Mouse (Mus musculus): ENCODE measurements around the gene Ddc. TPM values are rescaled to one million over a fixed set of nuclear protein-coding genes. Genes with fewer than 3 reads are reported as not detected.

Ddc gene
- polyA plus RNA-seq, 2 experiments from 2014 or later, result 5.1 to 5.2 TPM

DNA sequence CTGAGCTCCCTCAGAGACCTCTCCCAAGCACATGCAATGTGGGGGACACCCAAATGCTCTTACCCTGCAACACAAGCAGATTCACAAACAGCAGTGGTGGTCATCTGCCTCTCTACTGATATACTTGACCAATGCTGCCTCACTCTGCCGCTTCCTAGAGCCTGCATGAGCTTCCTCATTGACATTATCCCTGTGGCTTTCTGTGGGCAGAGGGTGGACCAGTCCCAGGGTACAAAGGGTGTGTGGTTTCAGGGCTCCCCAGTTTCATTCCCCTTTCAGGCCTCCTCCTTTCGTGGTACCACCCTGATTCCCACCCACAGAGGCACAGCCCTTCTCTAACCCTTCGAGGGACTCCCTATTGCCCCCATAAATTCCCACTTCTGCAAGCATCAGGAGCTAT lies 120.7 kb downstream of the Ddc start:
- no peak for ATAC-seq

DNA sequence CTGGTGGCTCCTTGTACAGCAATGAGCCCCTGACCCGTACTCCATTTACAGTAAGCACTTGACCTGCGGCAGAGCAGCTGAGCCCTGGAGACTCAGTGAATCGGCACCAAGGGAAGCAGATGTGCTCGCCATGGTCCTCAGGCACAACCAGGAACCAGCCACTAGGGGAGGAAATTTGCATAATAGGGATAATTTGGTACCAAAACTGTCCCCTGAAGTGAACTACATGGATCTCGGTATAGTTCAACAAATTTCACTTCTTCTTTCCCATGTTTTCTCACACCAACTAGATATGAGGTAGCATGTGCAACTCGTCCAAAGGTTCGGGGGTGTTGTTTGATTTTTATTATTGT lies 121.1 kb downstream of the Ddc start:
- ATAC-seq, result no peak

DNA sequence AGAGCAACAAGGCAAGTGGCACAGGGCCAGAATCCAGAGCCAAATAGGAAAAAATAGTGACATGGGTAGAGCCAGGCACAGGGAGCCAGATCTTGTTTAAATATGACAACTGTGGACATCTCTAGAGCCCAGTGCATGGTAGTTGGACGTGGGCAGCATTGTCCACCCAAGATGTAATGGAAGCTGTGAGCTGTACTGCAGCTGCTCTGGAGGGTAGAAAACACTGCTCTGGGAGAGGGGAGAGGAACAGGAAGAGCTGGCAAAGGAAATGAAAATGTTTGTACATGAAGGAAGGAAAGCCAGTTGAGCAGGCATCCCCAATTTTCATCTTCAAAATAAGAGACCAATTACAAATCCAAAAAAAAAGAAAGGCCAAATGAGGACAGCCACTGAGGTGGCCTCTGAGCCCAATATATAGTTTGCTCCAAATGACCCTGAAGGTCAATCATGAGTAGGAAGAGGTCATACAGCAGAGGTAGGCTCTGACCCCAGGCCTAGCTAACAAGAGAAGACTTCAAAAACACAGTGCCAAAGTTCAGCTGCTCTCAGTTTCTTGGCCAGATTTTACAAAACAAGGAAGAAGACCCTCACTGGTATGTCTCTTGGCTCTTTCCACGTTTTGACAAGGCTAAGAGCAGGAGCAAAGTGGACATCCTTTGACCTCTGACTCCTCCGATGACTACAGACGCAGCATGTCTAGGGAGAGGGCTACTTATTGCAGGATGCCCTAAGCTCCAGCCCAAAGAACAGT lies 121.7 kb downstream of the Ddc start:
- ATAC-seq, result no peak

DNA sequence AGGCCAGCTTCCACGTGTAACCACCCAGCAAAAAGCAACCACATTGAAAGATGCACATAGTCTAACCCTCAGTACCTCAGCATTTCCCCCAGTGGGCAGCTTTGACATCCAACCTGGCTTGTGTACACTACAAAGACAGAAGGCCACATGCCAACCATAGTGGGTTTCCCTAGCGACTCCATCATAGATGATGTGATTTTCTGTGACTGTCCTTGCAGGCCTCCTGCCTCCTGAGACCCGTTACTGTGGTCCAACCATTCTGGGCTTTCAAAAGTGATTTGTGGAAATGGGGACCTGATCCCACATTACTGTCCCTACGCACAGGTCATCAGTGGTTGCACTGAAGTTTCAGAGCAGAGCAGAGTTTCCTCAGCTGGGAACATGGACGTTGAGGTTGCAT lies 123.1 kb downstream of the Ddc start:
- no peak for ATAC-seq

GRCm38 (mm10) chr11:11774384-11774783 lies 123.6 kb downstream of the Ddc start:
- no peak for ATAC-seq

- ATAC-seq, result no peak
These were observed 125.7 kb downstream of the Ddc start for GRCm38 (mm10) chr11:11772196-11772595.

GRCm38 (mm10) chr11:11770691-11771090 lies 127.3 kb downstream of the Ddc start:
- no peak for ATAC-seq

DNA sequence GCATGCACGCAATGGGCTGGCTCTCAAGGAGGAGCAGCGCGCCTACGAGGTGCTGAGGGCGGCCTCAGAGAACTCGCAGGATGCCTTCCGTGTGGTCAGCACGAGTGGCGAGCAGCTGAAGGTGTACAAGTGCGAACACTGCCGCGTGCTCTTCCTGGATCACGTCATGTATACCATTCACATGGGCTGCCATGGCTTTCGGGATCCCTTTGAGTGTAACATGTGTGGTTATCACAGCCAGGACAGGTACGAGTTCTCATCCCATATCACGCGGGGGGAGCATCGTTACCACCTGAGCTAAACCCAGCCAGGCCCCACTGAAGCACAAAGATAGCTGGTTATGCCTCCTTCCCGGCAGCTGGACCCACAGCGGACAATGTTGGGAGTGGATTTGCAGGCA lies 128.7 kb downstream of the Ddc start:
- no peak for ATAC-seq

- ATAC-seq, result no peak
These were observed 129.9 kb downstream of the Ddc start for GRCm38 (mm10) chr11:11768057-11768456.

DNA sequence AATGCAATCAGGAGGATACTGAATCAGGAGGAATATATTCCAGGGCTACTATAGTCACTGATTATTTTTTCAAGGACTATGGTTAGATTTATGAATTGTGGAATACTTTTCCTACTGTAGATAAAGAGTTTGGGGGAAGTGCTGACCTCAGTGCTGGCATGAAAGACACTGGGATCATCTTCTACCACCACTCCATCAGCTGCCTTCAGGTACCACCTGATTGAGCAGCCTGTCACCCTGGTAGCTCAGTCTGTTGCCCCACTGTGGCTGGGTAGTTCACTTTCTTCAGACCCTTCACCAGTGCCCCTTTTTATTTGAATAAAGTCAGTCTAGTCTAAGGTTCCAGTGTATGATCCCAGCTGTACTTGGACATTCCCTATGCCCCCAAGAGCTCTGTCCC lies 131.2 kb downstream of the Ddc start:
- no peak for ATAC-seq

- peak; percentile 90 for ATAC-seq
These were observed 131.8 kb downstream of the Ddc start for GRCm38 (mm10) chr11:11766105-11766504.

DNA sequence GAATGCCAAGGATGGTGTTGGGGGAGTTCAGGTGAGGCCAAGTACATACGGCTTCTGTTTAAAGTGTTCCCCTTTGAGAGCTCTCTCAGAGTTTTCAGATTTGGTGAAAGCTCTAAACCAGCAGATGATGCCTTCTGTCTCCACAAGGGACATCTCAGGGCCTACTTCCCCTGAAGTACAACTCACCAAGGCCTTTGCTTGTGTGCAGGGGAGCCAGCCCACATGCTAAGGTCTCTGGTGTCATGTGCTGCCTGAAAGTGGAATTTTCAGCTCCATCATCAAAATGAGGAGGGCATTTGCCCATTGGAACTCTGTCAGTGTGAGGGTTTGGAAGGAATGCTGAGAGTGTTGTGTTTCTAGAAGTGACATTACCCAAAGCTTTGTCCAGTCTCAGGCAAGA lies 132.5 kb downstream of the Ddc start:
- peak; percentile 15 for ATAC-seq

Other genes starting within 250 kb of the Ddc start
- 100 to 1,000 TPM; 130 to 149 TPM for gene Ikzf1, start 213.1 kb downstream of the Ddc start, polyA plus RNA-seq (2017; shearing (Covaris generic))
- gene Fignl1, start 89.2 kb downstream of the Ddc start, polyA plus RNA-seq (2017; shearing (Covaris generic)), result 10 to 100 TPM in 1 of 2 experiments, 1 to 10 TPM in 1; 8.3 to 13.4 TPM
- gene Grb10, start 140.5 kb upstream of the Ddc start, polyA plus RNA-seq (2017; shearing (Covaris generic)), result under 1 TPM in 1 of 2 experiments, not detected in 1; 0.20 TPM

Data from CD4-positive, CD25-positive, alpha-beta regulatory T cell, adult 4 months (primary cell).